Mouse (Mus musculus) hindbrain, embryonic 12.5 days (tissue): ENCODE measurements at regions not wholly inside any gene's neighbourhood (a gene's known extent, or its start where the extent isn't known, plus 50 kb on each side); places are given as distances from the start of the nearest gene placed in this dataset.
A peak's percentile ranks its signal among the peaks of the same experiment; 100 is the strongest.

Source experiments
- ATAC-seq: fragments of 200-750 bp; cut with Nextera tagmentation; 2 replicates; pipeline ENCODE4 v1.8.0; 2017; ENCODE audit warnings: moderate TSS enrichment; ENCODE audit not compliant: low FRiP score
- H3K27ac ChIP-seq: fragments of 300-500 bp; sonication (generic); 2 replicates; pipeline ENCODE4 v1.5.1; 2016; ENCODE audit warnings: mild to moderate bottlenecking
- H3K27me3 ChIP-seq: fragments of 300-500 bp; sonication (generic); 2 replicates; pipeline ENCODE4 v1.6.1; 2016; ENCODE audit warnings: mild to moderate bottlenecking
- H3K36me3 ChIP-seq: fragments of 300-500 bp; sonication (generic); 2 replicates; pipeline ENCODE4 v1.6.1; 2016; ENCODE audit warnings: mild to moderate bottlenecking
- H3K4me1 ChIP-seq: fragments of 300-500 bp; sonication (generic); 2 replicates; pipeline ENCODE4 v1.6.1; 2016
- H3K4me2 ChIP-seq: fragments of 300-500 bp; sonication (generic); replicated peaks from 2 replicates; pipeline ENCODE4 v1.6.1; 2016; ENCODE audit warnings: mild to moderate bottlenecking
- H3K4me3 ChIP-seq: fragments of 300-500 bp; sonication (generic); 2 replicates; pipeline ENCODE4 v1.5.1; 2016; ENCODE audit warnings: mild to moderate bottlenecking
- H3K9ac ChIP-seq: fragments of 300-500 bp; sonication (generic); 2 replicates; pipeline ENCODE4 v1.6.1; 2016; ENCODE audit warnings: mild to moderate bottlenecking, moderate library complexity
- H3K9me3 ChIP-seq: fragments of 300-500 bp; sonication (generic); replicated peaks from 2 replicates; pipeline ENCODE4 v1.6.1; 2016; ENCODE audit warnings: mild to moderate bottlenecking
- WGBS: fragments of 180-500 bp; shearing (Covaris S2); methylation state at CpG from one replicate; pipeline ENCODE4 v1.1.7; 2016; 5-methylcytosine and 5-hydroxymethylcytosine counted together

- no peak overlapping the region for H3K4me3 ChIP-seq
- no peaks in the 10 kb centered on the region for H3K9me3 ChIP-seq
- H3K4me2 ChIP-seq: no peak overlapping the region
- H3K27ac ChIP-seq: no peak overlapping the region
- WGBS: 90% methylated on average over 4 of the region's 4 CpGs
- no peaks in the 10 kb centered on the region for H3K27me3 ChIP-seq
- no peaks in the 10 kb centered on the region for H3K4me1 ChIP-seq
- no peak overlapping the region for H3K9ac ChIP-seq
- ATAC-seq: no peak
- H3K36me3 ChIP-seq: no peaks in the 10 kb centered on the region
These were observed 403.9 kb upstream of the Frg1 start for GRCm38 (mm10) chr8:41820605-41821395.

- H3K4me2 ChIP-seq: no peak overlapping the region
- H3K9me3 ChIP-seq: no peaks in the 10 kb centered on the region
- H3K4me1 ChIP-seq: no peaks in the 10 kb centered on the region
- peak overlapping the region; percentile 40; the same call in 1 of the 2 replicates for H3K27ac ChIP-seq
- no peak overlapping the region for H3K9ac ChIP-seq
- no peak for ATAC-seq
- H3K4me3 ChIP-seq: no peak overlapping the region
- 64% methylated on average over 5 of the region's 5 CpGs for WGBS
- no peaks in the 10 kb centered on the region for H3K36me3 ChIP-seq
- no peaks in the 10 kb centered on the region for H3K27me3 ChIP-seq
These were observed 401.7 kb upstream of the Frg1 start for GRCm38 (mm10) chr8:41818577-41818976.

DNA sequence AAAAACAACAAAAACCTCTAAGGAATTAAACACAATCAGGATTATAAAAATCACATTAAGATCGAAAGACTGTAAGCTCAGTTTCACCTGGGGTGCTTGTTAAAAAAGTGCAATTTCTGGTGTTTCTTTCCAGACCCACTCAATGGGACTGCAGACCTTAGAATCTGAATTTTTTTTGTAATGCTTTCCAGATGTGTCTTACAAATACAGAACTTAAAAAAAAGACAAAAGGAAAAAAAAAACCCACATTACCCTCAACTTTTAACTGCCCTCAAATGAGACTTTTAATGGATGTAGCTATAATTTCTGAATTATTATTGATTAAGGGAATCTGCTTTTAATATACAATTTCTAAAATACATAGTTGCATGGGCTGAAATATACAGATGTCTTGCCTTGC is 401.2 kb upstream of the Frg1 start:
- H3K9me3 ChIP-seq: no peaks in the 10 kb centered on the region
- H3K9ac ChIP-seq: no peak overlapping the region
- H3K27ac ChIP-seq: no peak overlapping the region
- no peaks in the 10 kb centered on the region for H3K36me3 ChIP-seq
- H3K4me3 ChIP-seq: no peak overlapping the region
- no peaks in the 10 kb centered on the region for H3K27me3 ChIP-seq
- 77% methylated on average over 1 of the region's 1 CpGs for WGBS
- no peak for ATAC-seq
- H3K4me2 ChIP-seq: no peak overlapping the region
- H3K4me1 ChIP-seq: no peaks in the 10 kb centered on the region

DNA sequence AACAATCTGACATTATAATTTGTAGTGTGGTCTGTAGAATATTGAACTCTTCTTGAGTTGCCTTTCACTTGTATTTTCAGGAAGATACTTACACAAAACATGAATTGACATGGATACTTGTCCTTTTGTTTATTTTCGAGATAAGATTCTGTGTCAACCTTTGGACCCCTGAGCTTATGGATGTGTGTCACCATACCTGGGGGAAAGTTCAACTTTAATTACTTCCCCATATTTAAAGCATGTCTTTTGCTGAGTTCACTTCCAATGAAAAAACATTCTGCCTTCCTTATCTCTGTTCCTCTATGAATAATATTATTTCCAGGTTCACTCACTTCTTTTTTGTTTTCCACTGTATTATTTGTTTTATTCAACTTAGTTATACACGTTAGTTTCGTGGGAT is 398.4 kb upstream of the Frg1 start:
- ATAC-seq: no peak
- WGBS: 87% methylated on average over 3 of the region's 3 CpGs
- H3K4me2 ChIP-seq: no peak overlapping the region
- H3K9ac ChIP-seq: no peak overlapping the region
- no peaks in the 10 kb centered on the region for H3K27me3 ChIP-seq
- H3K9me3 ChIP-seq: no peaks in the 10 kb centered on the region
- H3K4me3 ChIP-seq: no peak overlapping the region
- H3K4me1 ChIP-seq: no peaks in the 10 kb centered on the region
- no peak overlapping the region for H3K27ac ChIP-seq
- H3K36me3 ChIP-seq: no peaks in the 10 kb centered on the region

- ATAC-seq: no peak
- WGBS: 84% methylated on average over 2 of the region's 2 CpGs
These were observed 378.8 kb upstream of the Frg1 start for GRCm38 (mm10) chr8:41795625-41796024.

GRCm38 (mm10) chr8:41786952-41787861 is 370.3 kb upstream of the Frg1 start:
- no peaks in the 10 kb centered on the region for H3K9me3 ChIP-seq
- WGBS: 65% methylated on average over 9 of the region's 9 CpGs
- H3K4me3 ChIP-seq: no peak overlapping the region

More at GRCm38 (mm10) chr8:41795625-41796024, 378.8 kb upstream of the Frg1 start:
- no peaks in the 10 kb centered on the region for H3K27me3 ChIP-seq
- H3K27ac ChIP-seq: no peak overlapping the region
- no peaks in the 10 kb centered on the region for H3K36me3 ChIP-seq
- H3K9me3 ChIP-seq: no peaks in the 10 kb centered on the region
- no peak overlapping the region for H3K4me2 ChIP-seq
- no peaks in the 10 kb centered on the region for H3K4me1 ChIP-seq
- no peak overlapping the region for H3K4me3 ChIP-seq
- H3K9ac ChIP-seq: no peak overlapping the region

DNA sequence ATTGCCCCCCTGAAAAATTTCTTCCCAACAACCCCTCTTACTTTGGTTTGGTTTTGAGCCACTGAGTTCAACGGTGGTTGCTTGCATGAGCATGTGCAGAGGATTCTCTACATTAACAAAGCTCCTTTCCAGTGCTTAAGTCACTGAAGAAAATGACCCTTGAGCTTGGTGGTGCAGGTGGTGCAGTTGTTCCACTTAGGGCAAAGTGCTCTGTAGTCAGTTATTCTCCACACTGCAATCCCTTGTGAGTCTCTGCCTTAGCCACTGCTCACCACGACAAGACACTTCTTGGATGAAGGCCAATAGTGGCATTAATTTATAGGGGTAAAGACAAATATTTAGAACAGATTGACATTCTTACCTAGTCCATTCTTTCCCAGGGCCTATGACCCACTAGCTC is 369.1 kb upstream of the Frg1 start:
- no peak overlapping the region for H3K9ac ChIP-seq
- no peaks in the 10 kb centered on the region for H3K36me3 ChIP-seq
- no peaks in the 10 kb centered on the region for H3K4me1 ChIP-seq
- WGBS: 73% methylated on average over 2 of the region's 2 CpGs
- H3K9me3 ChIP-seq: no peaks in the 10 kb centered on the region
- no peak overlapping the region for H3K4me3 ChIP-seq
- no peak for ATAC-seq
- no peak overlapping the region for H3K4me2 ChIP-seq
- H3K27ac ChIP-seq: no peak overlapping the region
- no peaks in the 10 kb centered on the region for H3K27me3 ChIP-seq

More at GRCm38 (mm10) chr8:41786952-41787861, 370.3 kb upstream of the Frg1 start:
- Histone ChIP-seq H3K36me3 (no peaks in the 10 kb centered on the region), H3K9ac (no peak overlapping the region), H3K27ac (no peak overlapping the region), H3K27me3 (no peaks in the 10 kb centered on the region), H3K4me1 (no peaks in the 10 kb centered on the region), H3K4me2 (no peak overlapping the region)
- peak; percentile 46; the same call in 1 of the 2 replicates for ATAC-seq

DNA sequence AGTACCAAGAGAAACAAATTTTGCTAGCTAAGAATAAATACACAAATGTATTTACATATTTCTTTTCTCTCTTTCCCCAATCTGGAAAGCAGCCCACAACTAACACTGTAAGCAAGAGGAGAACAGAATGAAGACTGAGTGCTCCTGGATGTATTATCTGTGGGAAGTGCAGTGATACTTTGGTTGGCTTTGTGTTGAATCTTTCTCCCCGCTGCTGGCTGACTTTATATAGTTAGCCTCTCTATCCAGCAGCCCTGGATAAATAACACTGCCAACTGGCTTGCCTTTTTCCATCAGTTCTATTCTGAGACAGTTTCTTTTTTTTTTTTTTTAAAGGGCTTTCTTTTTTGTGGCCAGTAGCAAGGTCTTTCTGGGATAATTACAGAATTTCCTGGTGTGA is 366.0 kb upstream of the Frg1 start:
- ATAC-seq: no peak
- Histone ChIP-seq H3K36me3 (no peaks in the 10 kb centered on the region), H3K27ac (no peak overlapping the region), H3K4me2 (no peak overlapping the region), H3K4me3 (no peak overlapping the region), H3K4me1 (no peaks in the 10 kb centered on the region), H3K9me3 (no peaks in the 10 kb centered on the region), H3K9ac (no peak overlapping the region), H3K27me3 (no peaks in the 10 kb centered on the region)
- WGBS: 70% methylated on average over 1 of the region's 1 CpGs

DNA sequence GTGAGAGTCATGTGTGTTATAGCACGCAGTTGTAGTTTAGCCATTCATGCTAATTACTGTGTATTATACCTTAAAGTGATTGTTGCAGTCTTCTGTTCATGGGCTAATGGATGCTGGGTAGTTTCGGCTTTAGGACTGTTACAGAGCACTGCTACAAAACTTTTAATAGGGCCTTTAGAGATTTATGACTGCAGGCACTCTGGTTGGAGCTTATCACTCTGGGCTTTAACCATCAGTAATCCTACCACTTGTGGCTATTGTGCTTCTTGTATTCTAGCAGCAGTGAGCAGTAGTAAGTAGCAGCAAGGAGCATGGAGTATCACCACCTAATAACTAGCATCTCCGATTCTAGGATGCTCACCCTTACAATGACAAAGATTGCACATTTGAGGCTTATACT is 362.6 kb upstream of the Frg1 start:
- Histone ChIP-seq H3K36me3 (no peaks in the 10 kb centered on the region), H3K4me1 (no peaks in the 10 kb centered on the region), H3K9me3 (no peaks in the 10 kb centered on the region), H3K4me2 (no peak overlapping the region), H3K9ac (no peak overlapping the region), H3K27me3 (no peaks in the 10 kb centered on the region), H3K27ac (no peak overlapping the region), H3K4me3 (no peak overlapping the region)
- no peak for ATAC-seq
- WGBS: 91% methylated on average over 3 of the region's 3 CpGs

DNA sequence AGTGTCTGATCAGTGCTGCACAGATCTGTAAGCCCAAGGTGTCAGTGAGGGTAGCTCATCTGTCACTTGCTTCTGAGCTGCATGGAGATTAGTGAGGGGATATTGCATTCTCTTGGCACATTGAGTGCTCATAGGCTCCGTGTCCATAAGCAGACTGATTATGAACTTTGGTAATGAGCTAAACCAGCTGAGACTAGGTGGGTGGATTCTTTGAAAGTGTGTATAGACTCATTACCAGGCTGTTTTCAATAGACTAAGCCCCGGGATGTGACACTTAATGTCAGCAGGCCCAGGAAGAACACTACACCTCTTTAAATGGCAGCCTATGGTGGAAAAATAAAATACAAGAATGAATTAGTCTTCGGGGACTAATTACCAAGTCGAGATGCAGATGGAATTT is 354.9 kb upstream of the Frg1 start:
- WGBS: 75% methylated on average over 4 of the region's 4 CpGs

GRCm38 (mm10) chr8:41753481-41753880 is 336.6 kb upstream of the Frg1 start:
- Histone ChIP-seq H3K36me3 (no peaks in the 10 kb centered on the region), H3K4me3 (no peak overlapping the region), H3K27ac (no peak overlapping the region), H3K4me2 (no peak overlapping the region), H3K9me3 (no peaks in the 10 kb centered on the region), H3K4me1 (no peaks in the 10 kb centered on the region), H3K27me3 (no peaks in the 10 kb centered on the region), H3K9ac (no peak overlapping the region)
- no peak for ATAC-seq
- 95% methylated on average over 1 of the region's 1 CpGs for WGBS

More for the DNA sequence above, 354.9 kb upstream of the Frg1 start:
- no peaks in the 10 kb centered on the region for H3K4me1 ChIP-seq
- no peaks in the 10 kb centered on the region for H3K9me3 ChIP-seq
- H3K4me2 ChIP-seq: no peak overlapping the region
- no peaks in the 10 kb centered on the region for H3K27me3 ChIP-seq
- no peak for ATAC-seq
- H3K4me3 ChIP-seq: no peak overlapping the region
- H3K9ac ChIP-seq: no peak overlapping the region
- H3K36me3 ChIP-seq: no peaks in the 10 kb centered on the region
- no peak overlapping the region for H3K27ac ChIP-seq

GRCm38 (mm10) chr8:41752641-41753040 is 335.8 kb upstream of the Frg1 start:
- WGBS: 78% methylated on average over 2 of the region's 2 CpGs
- H3K9me3 ChIP-seq: no peaks in the 10 kb centered on the region
- no peak for ATAC-seq
- no peak overlapping the region for H3K9ac ChIP-seq
- H3K4me2 ChIP-seq: no peak overlapping the region
- H3K36me3 ChIP-seq: no peaks in the 10 kb centered on the region
- H3K4me3 ChIP-seq: no peak overlapping the region
- no peaks in the 10 kb centered on the region for H3K4me1 ChIP-seq
- no peaks in the 10 kb centered on the region for H3K27me3 ChIP-seq
- no peak overlapping the region for H3K27ac ChIP-seq
